Mouse (Mus musculus) liver, embryonic 12.5 days (tissue): ENCODE data around the gene Med19. TPM values are rescaled to one million over a fixed set of nuclear protein-coding genes. Genes with fewer than 3 reads are reported as not detected.

Source experiments
- ATAC-seq: fragments of 200-750 bp; cut with Nextera tagmentation; 2 replicates; pipeline ENCODE4 v1.8.0; 2017; ENCODE audit warnings: moderate number of reproducible peaks, mild to moderate bottlenecking, moderate library complexity
- H3K27ac ChIP-seq: fragments of 300-500 bp; sonication (generic); 2 replicates; pipeline ENCODE4 v1.5.1; 2016; ENCODE audit warnings: mild to moderate bottlenecking
- H3K27me3 ChIP-seq: fragments of 300-500 bp; sonication (generic); replicated peaks from 2 replicates; pipeline ENCODE4 v1.6.1; 2016; ENCODE audit warnings: mild to moderate bottlenecking, moderate library complexity
- H3K36me3 ChIP-seq: fragments of 300-500 bp; sonication (generic); 2 replicates; pipeline ENCODE4 v1.6.1; 2016; ENCODE audit warnings: mild to moderate bottlenecking, moderate library complexity
- H3K4me1 ChIP-seq: fragments of 300-500 bp; sonication (generic); 2 replicates; pipeline ENCODE4 v1.6.1; 2016
- H3K4me2 ChIP-seq: fragments of 300-500 bp; sonication (generic); 2 replicates; pipeline ENCODE4 v1.6.1; 2016; ENCODE audit warnings: mild to moderate bottlenecking, moderate library complexity
- H3K4me3 ChIP-seq: fragments of 300-500 bp; sonication (generic); 2 replicates; pipeline ENCODE4 v1.5.1; 2016; ENCODE audit warnings: mild to moderate bottlenecking, moderate library complexity
- H3K9ac ChIP-seq: fragments of 300-500 bp; sonication (generic); 2 replicates; pipeline ENCODE4 v1.6.1; 2016; ENCODE audit warnings: mild to moderate bottlenecking, moderate library complexity
- H3K9me3 ChIP-seq: fragments of 300-500 bp; sonication (generic); replicated peaks from 2 replicates; pipeline ENCODE4 v1.6.1; 2016; ENCODE audit warnings: mild to moderate bottlenecking, moderate library complexity
- WGBS: fragments of 180-500 bp; shearing (Covaris S2); methylation state at CpG from one replicate; pipeline ENCODE4 v1.1.7; 2016; ENCODE audit not compliant: insufficient replicate concordance; 5-methylcytosine and 5-hydroxymethylcytosine counted together
- polyA plus RNA-seq: library from polyadenylated mRNA; unstranded; fragments of >200 nt; fragmentation: Nextera tagmentation; extraction: Ambion mirVana; gene quantifications from 2 replicates; pipeline ENCODE4 v1.2.1, GENCODE M21; 2016

Med19 gene
- polyA plus RNA-seq, 1 experiment from 2014 or later: 28.1 TPM

DNA sequence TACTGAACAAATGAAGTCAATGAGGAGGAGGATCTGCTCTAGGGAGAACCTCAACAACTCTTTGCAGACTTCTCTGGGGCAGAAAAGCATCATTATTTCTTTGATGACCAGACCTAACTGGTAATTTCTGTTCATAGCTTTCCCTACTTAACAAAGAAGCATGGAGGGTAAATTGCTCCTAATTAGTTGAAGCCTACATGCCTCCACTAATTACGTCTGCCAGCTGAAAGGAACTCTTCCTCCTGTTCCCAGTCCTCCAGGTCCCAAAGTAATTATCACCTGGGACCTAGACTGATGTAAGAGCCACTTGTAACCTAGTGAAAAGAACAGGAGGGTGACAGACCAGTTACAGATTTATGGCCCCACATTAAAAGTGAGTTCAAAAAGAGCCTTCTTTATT, 29.3 kb downstream of the Med19 start:
- no peaks in the 10 kb centered on the region for H3K9me3 ChIP-seq
- H3K36me3 ChIP-seq: peaks cover 90% of the 10 kb centered on the region
- no peak overlapping the region for H3K9ac ChIP-seq
- peaks cover 57% of the 10 kb centered on the region for H3K4me1 ChIP-seq
- ATAC-seq: no peak
- no peak overlapping the region for H3K4me2 ChIP-seq
- 66% methylated on average over 1 of the region's 1 CpGs for WGBS
- H3K27ac ChIP-seq: no peak overlapping the region
- no peaks in the 10 kb centered on the region for H3K27me3 ChIP-seq
- no peak overlapping the region for H3K4me3 ChIP-seq

- Histone ChIP-seq H3K4me3 (no peak overlapping the region), H3K4me2 (peak overlapping the region; percentile 8; the same call in 1 of the 2 replicates), H3K27me3 (no peaks in the 10 kb centered on the region), H3K4me1 (peaks cover 45% of the 10 kb centered on the region), H3K36me3 (peaks cover 49% of the 10 kb centered on the region), H3K9me3 (no peaks in the 10 kb centered on the region), H3K27ac (no peak overlapping the region), H3K9ac (no peak overlapping the region)
- WGBS: 88% methylated on average over 2 of the region's 2 CpGs
- ATAC-seq: no peak
Observed at GRCm38 (mm10) chr2:84711898-84712297, 33.7 kb downstream of the Med19 start.

GRCm38 (mm10) chr2:84714422-84714810, 36.2 kb downstream of the Med19 start:
- H3K4me2 ChIP-seq: peak overlapping the region; percentile 83
- H3K4me3 ChIP-seq: peak overlapping the region; percentile 99
- WGBS: 0% methylated on average over 22 of the region's 26 CpGs
- no peaks in the 10 kb centered on the region for H3K9me3 ChIP-seq
- H3K9ac ChIP-seq: peak overlapping the region; percentile 96
- peaks cover 52% of the 10 kb centered on the region for H3K4me1 ChIP-seq
- H3K27ac ChIP-seq: peak overlapping the region; percentile 98
- peaks cover 23% of the 10 kb centered on the region for H3K36me3 ChIP-seq
- ATAC-seq: no peak
- H3K27me3 ChIP-seq: no peaks in the 10 kb centered on the region

DNA sequence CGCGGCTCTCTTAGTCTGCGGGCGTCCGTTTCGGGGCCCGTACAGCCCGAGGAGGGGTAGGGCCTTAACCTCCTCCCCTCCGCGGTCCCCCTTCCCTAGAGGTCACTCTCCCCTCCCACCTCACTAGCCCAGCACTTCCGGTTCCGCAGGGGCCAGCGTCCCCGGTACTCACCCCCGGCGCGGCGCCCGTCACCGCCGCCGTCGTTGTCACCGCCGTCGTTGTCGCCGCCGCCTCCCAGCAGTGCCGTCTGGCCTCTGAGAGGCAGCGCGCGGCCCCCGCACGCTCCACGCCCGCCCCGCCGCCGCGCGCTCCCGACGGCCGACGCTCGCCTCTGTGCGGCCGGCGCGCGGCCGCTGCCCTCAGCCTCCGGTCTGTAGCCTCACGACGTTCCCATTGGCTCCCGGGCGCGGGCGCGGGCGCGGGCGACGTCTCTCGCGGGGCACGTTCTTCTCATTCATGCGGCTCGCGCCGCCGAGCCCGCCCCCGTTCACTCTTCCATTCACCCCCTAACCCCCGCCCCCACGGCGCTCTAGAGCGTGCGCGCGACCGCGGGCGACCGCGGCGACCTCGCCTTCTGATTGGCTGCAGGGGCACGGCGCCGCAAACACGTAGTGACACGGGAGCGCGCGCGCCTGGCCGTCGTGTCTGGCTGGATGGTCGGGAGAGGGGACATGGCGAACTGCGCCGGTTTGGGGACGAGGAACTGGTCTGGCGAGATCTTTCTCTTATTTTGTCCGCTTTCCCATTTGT, 36.8 kb downstream of the Med19 start, which contains the start of gene Zdhhc5:
Gene Zdhhc5 (minus strand): TSS at position 370 of the 751 bp plus-strand sequence.
- H3K27ac ChIP-seq: peak within 1 kb of the TSS; percentile 98
- H3K36me3 ChIP-seq: peaks cover 18% of the 10 kb centered on the region
- H3K4me2 ChIP-seq: peak within 1 kb of the TSS; percentile 83
- no peaks in the 10 kb centered on the region for H3K27me3 ChIP-seq
- H3K9ac ChIP-seq: peak within 1 kb of the TSS; percentile 96
- WGBS: under 1% methylated on average over 102 of the region's 107 CpGs
- peaks cover 48% of the 10 kb centered on the region for H3K4me1 ChIP-seq
- H3K4me3 ChIP-seq: peak within 1 kb of the TSS; percentile 99
- peak; percentile 91 for ATAC-seq
- H3K9me3 ChIP-seq: no peaks in the 10 kb centered on the region

DNA sequence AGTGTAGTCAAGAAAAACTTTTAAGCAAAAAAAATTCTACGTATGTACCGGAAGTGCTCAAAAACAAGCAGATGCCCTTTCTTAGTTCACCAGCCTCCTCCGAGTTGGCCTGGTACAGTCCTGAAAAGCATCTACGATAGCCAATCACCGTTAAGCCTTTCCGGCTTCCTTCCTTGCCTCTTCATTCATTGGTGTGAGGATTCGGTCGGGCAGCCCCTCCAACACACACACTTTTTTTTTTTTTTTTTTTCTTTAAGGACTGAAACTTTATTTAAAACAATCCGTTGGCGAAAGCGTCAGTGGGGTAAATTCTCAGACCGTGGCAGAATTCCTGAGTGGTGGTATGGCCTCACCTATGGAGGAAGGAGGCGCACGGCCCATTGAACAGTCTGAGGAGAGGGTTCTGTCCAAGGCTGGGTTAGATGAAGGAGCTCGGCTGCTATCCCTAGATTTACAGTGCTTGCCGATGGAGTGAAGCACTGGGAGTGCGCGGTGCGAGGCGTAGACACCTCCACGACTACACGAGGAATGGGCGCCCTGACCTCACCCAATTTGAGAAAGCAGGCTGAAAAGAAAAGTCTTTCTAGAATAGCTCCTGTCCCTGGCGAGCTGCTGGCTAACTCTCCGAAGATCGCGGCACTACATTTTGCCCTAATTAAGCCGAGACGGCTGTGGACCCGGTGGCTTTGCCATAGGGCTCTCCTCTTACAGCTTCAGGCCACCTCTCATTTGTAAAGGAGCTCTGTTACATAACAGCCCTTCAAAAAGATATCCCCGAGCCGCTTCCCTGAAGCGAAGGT, 37.6 kb downstream of the Med19 start:
- Histone ChIP-seq H3K27ac (peak overlapping the region; percentile 98), H3K4me1 (peaks cover 40% of the 10 kb centered on the region), H3K27me3 (no peaks in the 10 kb centered on the region), H3K9ac (peak overlapping the region; percentile 96), H3K4me2 (peak overlapping the region; percentile 83), H3K9me3 (no peaks in the 10 kb centered on the region), H3K36me3 (peaks cover 10% of the 10 kb centered on the region), H3K4me3 (peak overlapping the region; percentile 99)
- WGBS: under 1% methylated on average over 33 of the region's 33 CpGs
- peak; percentile 86 for ATAC-seq

GRCm38 (mm10) chr2:84716423-84717355, 38.5 kb downstream of the Med19 start:
- H3K36me3 ChIP-seq: peaks cover 13% of the 10 kb centered on the region
- H3K27me3 ChIP-seq: no peaks in the 10 kb centered on the region
- peak overlapping the region; percentile 99 for H3K4me3 ChIP-seq
- H3K4me1 ChIP-seq: peaks cover 47% of the 10 kb centered on the region
- 13% methylated on average over 9 of the region's 9 CpGs for WGBS
- H3K27ac ChIP-seq: peak overlapping the region; percentile 98
- no peaks in the 10 kb centered on the region for H3K9me3 ChIP-seq
- no peak for ATAC-seq
- H3K4me2 ChIP-seq: peak overlapping the region; percentile 83
- peak overlapping the region; percentile 96 for H3K9ac ChIP-seq

DNA sequence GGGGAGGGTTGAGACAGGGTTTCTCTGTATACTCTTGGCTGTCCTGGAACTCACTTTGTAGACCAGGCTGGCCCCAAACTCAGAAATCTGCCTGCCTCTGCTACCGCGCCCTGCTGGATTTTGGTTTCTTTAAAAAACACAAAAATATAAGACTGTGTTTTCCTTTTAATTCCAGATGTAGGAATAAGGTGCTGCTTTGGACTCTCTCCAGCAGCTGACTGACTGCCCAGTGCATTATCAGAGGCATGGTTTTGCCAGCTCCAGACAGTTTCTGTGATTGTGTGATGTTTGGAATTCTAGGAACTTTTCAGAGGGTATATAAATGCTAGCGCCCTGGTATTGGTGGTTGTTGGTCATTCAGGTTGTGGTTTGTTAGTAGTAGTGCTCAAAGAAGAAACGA, 39.2 kb downstream of the Med19 start:
- Histone ChIP-seq H3K4me3 (no peak overlapping the region), H3K27ac (peak overlapping the region; percentile 98), H3K9ac (peak overlapping the region; percentile 96; the same call in 1 of the 2 replicates), H3K27me3 (no peaks in the 10 kb centered on the region), H3K36me3 (peaks cover 18% of the 10 kb centered on the region), H3K4me1 (peaks cover 49% of the 10 kb centered on the region), H3K9me3 (no peaks in the 10 kb centered on the region), H3K4me2 (peak overlapping the region; percentile 83)
- 85% methylated on average over 4 of the region's 4 CpGs for WGBS
- no peak for ATAC-seq

DNA sequence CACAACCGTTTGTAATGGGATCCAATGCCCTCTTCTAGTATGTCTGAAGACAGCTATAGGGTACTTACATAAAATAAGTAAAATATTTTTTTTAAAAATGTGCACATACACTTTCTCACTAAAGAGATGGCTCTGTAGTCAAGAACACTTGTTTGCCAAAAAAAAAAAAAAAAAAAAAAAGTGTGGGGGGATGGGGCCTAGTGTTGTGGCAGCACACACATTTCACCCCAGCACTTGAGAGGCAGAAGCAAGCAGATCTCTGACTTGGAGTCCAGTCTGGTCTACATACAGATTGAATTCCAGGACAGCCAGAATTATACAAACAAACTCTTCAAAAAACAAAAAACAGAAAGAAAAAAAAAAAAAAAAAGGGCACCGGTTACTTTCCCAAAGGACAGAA, 42.5 kb downstream of the Med19 start:
- Histone ChIP-seq H3K36me3 (peaks cover 48% of the 10 kb centered on the region), H3K4me1 (peaks cover 56% of the 10 kb centered on the region)
- 93% methylated on average over 2 of the region's 2 CpGs for WGBS

GRCm38 (mm10) chr2:84721182-84721581, 43.0 kb downstream of the Med19 start:
- H3K9me3 ChIP-seq: no peaks in the 10 kb centered on the region
- no peak overlapping the region; the same call in 1 of the 2 replicates for H3K4me2 ChIP-seq
- H3K27me3 ChIP-seq: no peaks in the 10 kb centered on the region
- H3K27ac ChIP-seq: no peak overlapping the region
- no peak overlapping the region for H3K4me3 ChIP-seq
- ATAC-seq: peak; percentile 33; the same call in 1 of the 2 replicates
- peaks cover 59% of the 10 kb centered on the region for H3K4me1 ChIP-seq
- 43% methylated on average over 3 of the region's 3 CpGs for WGBS
- peaks cover 51% of the 10 kb centered on the region for H3K36me3 ChIP-seq
- no peak overlapping the region for H3K9ac ChIP-seq

More for the DNA sequence above, 42.5 kb downstream of the Med19 start:
- H3K4me3 ChIP-seq: no peak overlapping the region
- no peak for ATAC-seq
- no peaks in the 10 kb centered on the region for H3K27me3 ChIP-seq
- H3K4me2 ChIP-seq: no peak overlapping the region
- H3K9me3 ChIP-seq: no peaks in the 10 kb centered on the region
- no peak overlapping the region for H3K27ac ChIP-seq
- no peak overlapping the region for H3K9ac ChIP-seq

DNA sequence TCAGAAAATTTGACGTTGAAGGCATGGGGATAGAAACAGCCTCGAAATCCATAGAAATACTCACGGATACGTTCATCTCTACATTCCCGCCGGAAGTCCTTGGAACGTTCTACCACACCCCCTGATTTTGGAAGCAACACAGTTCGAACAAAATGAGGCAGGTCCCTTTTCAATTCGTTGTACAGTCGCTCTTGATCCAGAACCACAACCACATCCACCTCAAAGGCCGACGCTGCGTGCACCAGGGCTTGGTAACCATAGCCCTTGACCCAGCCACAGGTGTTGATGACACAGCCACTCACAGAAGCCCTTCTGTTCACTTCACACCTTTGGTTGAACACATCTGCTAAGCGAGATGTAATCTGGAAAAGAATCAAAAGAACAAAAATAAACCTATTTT, 45.7 kb downstream of the Med19 start:
- Histone ChIP-seq H3K4me3 (0 out of 2 replicates have a peak overlapping the region, but pooled peaks have one; percentile 75), H3K27me3 (no peaks in the 10 kb centered on the region), H3K36me3 (peaks cover 51% of the 10 kb centered on the region), H3K9ac (no peak overlapping the region), H3K27ac (peak overlapping the region; percentile 43; the same call in 1 of the 2 replicates), H3K9me3 (no peaks in the 10 kb centered on the region), H3K4me2 (peak overlapping the region; percentile 85), H3K4me1 (peaks cover 57% of the 10 kb centered on the region)
- WGBS: 90% methylated on average over 14 of the region's 14 CpGs
- no peak for ATAC-seq

DNA sequence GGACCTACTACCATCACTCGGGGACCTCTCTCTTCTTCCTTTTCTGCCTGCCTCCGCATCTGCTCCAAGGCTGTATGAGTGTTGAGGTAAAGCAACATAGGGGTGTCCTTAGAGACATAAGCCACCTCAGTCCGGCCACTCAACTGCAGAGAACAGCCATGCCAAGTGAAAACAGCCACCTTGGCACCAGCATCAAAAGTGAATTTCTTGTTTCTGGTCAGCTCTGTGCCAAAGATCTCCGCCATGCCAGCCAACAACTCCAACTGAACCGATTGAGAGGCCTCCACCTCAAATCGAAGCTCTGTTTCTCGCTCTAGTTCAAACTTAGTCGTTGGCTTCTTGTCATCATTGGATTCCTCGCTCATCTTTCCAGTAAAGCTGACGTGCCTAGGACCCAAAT, 47.6 kb downstream of the Med19 start:
- Histone ChIP-seq H3K9me3 (no peaks in the 10 kb centered on the region), H3K4me2 (peak overlapping the region; percentile 85), H3K27me3 (no peaks in the 10 kb centered on the region), H3K9ac (peak overlapping the region; percentile 85), H3K4me3 (peak overlapping the region; percentile 75), H3K27ac (peak overlapping the region; percentile 94; the same call in 1 of the 2 replicates), H3K4me1 (peaks cover 68% of the 10 kb centered on the region), H3K36me3 (peaks cover 50% of the 10 kb centered on the region)
- WGBS: 83% methylated on average over 10 of the region's 10 CpGs
- no peak for ATAC-seq
